Mouse (Mus musculus): ENCODE measurements at regions not wholly inside any gene's neighbourhood (a gene's known extent, or its start where the extent isn't known, plus 50 kb on each side); places are given as distances from the start of the nearest gene placed in this dataset.

DNA sequence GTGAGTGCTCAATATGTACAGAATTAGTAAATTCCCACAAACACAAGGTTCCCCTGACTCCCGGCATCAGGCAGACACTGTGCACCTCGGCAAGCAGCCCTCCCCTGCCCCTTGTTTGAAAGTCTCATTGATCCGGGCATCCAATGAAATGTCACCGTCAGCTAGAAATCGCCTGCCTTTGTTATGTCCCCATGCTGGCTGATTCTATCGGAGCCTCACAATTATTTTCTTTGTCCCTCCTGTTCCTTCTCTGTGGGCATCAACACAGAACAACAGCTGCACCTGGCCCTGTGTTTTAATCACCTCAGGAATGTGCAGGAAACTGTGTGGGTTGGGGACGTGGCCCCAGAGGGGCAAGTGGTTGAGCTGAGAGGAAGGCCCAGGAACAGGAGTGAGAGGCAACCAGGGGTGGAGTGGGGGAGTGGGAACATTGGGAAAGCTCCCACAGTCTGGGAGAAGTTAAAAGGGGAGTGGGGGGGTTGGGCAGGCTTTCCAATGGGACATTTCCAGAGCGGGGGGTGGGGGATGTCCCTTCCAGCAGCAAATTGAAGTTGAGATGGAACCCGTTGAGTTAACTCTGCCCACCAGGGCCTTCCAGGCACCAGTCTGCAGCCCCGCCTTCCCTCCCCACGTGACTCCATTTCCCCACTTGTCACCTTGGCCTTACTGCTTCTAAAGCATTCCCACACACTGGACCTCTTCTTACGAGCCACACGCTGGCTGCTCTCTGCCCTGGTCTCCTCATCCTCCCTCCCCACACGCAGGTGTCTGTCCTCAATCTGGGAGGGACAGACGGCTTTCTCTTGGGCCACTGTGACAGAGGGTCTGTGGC, 224.4 kb downstream of the Prex1 start:
- Histone ChIP-seq H3K27me3 (ENCODE audit: low read depth, poor library complexity, severe bottlenecking) (no peaks in the 10 kb centered on the region), H3K4me1 (peaks cover 68% of the 10 kb centered on the region), H3K36me3 (no peaks in the 10 kb centered on the region), H3K4me3 (peak overlapping the region; percentile 1; the same call in 1 of the 2 replicates), H3K27ac (replicated peaks) (peak overlapping the region; percentile 87), H3K9me3 (replicated peaks) (no peaks in the 10 kb centered on the region)
- WGBS: 25% methylated on average over 15 of the region's 15 CpGs
- peak; percentile 73 for DNase-seq (ENCODE audit: low spot score)

DNA sequence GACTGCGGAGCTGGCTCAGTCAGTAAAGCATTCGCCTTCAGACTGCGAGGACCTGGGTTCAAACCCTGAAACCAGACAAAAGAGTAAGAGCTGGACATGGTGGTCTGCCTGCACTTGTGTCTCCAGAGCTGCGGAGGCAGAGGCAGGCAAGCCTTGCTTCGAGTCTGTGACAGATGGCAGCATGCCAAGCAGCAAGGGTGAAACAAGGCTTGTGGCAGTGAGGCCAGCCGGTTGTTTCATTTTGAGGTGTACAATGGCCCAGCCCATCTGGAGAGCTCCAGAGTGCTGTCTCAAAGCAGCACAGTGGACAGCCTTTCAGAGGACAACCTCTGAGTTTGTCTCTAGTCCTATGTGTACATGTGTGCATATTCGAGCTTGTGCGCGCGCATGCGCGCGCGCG, 225.9 kb downstream of the Prex1 start:
- Histone ChIP-seq H3K27me3 (ENCODE audit: low read depth, poor library complexity, severe bottlenecking) (no peaks in the 10 kb centered on the region), H3K4me1 (peaks cover 72% of the 10 kb centered on the region), H3K9me3 (replicated peaks) (no peaks in the 10 kb centered on the region), H3K27ac (replicated peaks) (peak overlapping the region; percentile 87), H3K36me3 (no peaks in the 10 kb centered on the region), H3K4me3 (no peak overlapping the region)
- 94% methylated on average over 15 of the region's 15 CpGs for WGBS
- DNase-seq (ENCODE audit: low spot score): no peak

DNA sequence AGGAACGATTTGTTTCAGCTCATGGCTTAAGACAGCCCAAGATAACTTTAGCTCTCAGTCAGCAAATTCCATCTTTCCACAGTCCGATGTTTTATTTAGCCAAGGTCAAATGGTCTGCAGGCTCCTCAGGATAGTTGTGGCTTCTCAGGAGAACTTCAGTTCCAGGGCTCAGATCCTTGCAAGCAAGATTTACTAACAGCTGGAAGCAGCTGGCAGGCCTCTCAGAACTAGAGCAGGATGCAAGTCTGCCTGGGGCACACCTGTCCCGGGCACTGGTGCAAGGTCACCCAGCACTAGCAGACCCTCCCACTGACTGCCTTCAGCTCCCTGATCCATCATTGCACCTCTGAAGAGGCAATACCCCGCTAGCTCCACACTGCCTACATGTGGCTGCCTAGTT, 227.8 kb downstream of the Prex1 start:
- H3K27ac ChIP-seq (replicated peaks): peak overlapping the region; percentile 34; the same call in 1 of the 2 replicates
- no peaks in the 10 kb centered on the region for H3K9me3 ChIP-seq (replicated peaks)
- H3K27me3 ChIP-seq (ENCODE audit: low read depth, poor library complexity, severe bottlenecking): no peaks in the 10 kb centered on the region
- 86% methylated on average over 4 of the region's 4 CpGs for WGBS
- no peak for DNase-seq (ENCODE audit: low spot score)
- peaks cover 69% of the 10 kb centered on the region for H3K4me1 ChIP-seq
- no peaks in the 10 kb centered on the region for H3K36me3 ChIP-seq
- H3K4me3 ChIP-seq: no peak overlapping the region

DNA sequence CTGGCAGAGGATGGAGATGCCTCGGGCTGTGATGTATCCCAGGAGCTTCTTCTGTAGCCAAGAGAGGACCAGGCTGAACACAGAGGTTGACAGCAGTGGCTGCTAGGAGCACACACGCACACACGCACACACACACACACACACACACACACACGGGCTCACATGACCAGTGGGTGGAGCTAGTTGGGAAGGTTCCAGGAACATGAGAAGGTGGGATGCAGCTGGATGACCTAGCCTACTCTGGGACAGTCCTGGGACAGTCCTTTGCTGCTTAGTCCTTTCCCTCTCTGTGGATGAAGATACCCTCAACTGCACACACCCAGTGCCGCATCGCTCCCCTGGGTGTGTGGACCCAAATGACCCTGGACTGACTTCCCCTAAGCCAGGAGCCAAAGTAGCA, 228.3 kb downstream of the Prex1 start:
- 86% methylated on average over 6 of the region's 6 CpGs for WGBS

DNA sequence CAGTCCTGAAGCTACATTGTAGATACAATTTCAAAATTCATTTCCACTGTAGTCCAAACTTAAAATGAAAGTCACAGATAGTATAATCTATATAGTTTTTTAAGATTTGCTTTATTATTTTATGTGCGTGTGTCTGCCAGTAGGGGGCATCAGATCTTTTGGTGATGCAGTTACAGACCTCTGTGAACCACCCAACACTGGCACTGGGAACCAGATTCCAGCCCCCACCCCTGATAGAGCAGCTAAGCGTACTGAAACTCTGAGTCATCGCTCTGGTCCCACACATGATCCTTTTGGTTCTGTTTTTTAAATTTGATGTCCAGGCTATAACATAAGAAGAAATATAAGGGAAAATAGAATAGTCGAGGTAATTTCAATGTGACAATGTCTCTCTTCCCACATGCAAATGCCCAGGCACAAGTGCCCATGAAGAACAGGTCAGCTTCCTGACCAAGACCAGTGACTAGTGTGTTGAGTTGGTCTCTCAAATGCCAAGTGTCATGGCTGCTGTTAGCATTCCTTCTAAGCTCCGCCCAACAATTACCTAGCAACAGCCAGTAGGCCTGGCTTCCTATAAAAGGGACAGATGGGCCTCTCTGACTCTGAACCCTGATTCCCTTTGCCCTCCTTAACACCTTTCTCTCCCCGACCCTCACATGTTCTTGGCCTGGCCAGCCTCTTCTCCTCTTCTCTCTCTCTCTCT, 229.9 kb downstream of the Prex1 start:
- no peaks in the 10 kb centered on the region for H3K27me3 ChIP-seq (ENCODE audit: low read depth, poor library complexity, severe bottlenecking)
- WGBS: 91% methylated on average over 6 of the region's 6 CpGs
- H3K36me3 ChIP-seq: no peaks in the 10 kb centered on the region
- no peak overlapping the region for H3K4me3 ChIP-seq
- no peaks in the 10 kb centered on the region for H3K9me3 ChIP-seq (replicated peaks)
- H3K27ac ChIP-seq (replicated peaks): no peak overlapping the region
- no peak for DNase-seq (ENCODE audit: low spot score)
- H3K4me1 ChIP-seq: peaks cover 49% of the 10 kb centered on the region

More for the DNA sequence above, 228.3 kb downstream of the Prex1 start:
- Histone ChIP-seq H3K9me3 (replicated peaks) (no peaks in the 10 kb centered on the region), H3K27ac (replicated peaks) (peak overlapping the region; percentile 47; the same call in 1 of the 2 replicates), H3K36me3 (no peaks in the 10 kb centered on the region), H3K27me3 (ENCODE audit: low read depth, poor library complexity, severe bottlenecking) (no peaks in the 10 kb centered on the region), H3K4me1 (peaks cover 65% of the 10 kb centered on the region), H3K4me3 (no peak overlapping the region)
- no peak for DNase-seq (ENCODE audit: low spot score)

DNA sequence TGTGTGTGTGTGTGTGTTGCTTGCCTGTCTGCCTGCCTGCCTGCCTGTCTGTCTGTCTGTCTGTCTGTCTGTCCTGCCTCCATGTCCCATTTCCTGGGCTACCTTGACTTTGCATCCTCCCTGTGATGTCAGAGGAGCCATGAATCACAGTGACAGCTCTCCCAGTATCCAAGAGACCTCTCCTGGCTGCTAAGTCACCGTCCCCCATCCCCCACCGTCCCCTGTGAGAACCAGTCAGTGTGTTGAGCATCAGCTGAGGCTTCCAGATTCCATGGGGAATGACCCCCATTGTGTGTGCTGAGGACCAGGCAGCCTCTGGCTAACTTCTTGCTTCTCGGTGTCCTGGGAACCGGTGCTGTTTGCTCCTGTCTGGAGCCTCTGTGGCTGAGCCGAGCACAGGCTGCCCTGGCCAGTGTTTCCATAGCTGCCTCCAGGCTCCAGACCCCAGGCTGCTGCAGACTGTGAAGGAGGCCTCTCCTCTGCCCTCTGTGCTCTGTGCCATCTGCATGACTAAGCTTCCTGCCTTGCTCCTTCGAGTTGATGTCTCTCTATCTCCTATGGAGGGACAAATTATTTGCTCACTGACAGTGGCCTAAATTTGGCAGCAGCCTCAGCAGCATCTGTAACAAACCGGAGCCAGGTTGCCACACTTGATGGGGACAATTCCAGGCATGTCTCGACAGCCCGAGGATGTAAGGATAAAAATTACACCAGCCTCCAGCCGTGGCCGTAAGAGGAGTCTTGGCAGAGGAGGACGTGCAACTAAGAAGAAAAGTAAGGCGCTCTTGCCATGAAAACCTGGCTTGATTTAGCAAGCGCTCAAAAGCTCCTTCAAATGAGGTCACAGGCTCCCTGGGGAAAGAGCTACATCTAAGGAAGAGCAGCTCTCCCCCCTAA, 230.7 kb downstream of the Prex1 start:
- DNase-seq (ENCODE audit: low spot score): no peak
- no peaks in the 10 kb centered on the region for H3K27me3 ChIP-seq (ENCODE audit: low read depth, poor library complexity, severe bottlenecking)
- H3K4me1 ChIP-seq: peaks cover 49% of the 10 kb centered on the region
- H3K4me3 ChIP-seq: no peak overlapping the region
- WGBS: 65% methylated on average over 14 of the region's 14 CpGs
- peak overlapping the region; percentile 66 for H3K27ac ChIP-seq (replicated peaks)
- H3K36me3 ChIP-seq: no peaks in the 10 kb centered on the region
- H3K9me3 ChIP-seq (replicated peaks): no peaks in the 10 kb centered on the region

DNA sequence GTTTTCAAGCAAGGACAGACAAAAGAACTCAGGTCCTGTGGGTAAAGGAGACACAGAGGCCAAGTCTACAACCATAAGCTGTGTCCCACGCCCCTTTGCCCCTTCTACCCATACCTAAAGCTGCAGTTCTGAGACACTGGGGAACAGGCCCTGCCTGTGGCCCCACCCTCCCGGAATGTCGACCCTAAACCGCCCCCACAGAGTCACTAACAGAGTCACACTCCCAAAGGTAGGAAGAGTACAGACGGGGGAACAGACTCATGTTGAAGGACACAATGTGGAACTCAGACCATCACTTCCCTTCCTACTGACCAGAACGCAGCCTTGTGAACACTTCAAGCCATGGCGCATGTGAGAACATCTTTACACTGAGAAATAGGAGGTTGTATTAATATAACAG, 231.9 kb downstream of the Prex1 start:
- Histone ChIP-seq H3K27me3 (ENCODE audit: low read depth, poor library complexity, severe bottlenecking) (no peaks in the 10 kb centered on the region), H3K4me3 (no peak overlapping the region), H3K27ac (replicated peaks) (0 out of 2 replicates have a peak overlapping the region, but pooled peaks have one; percentile 1), H3K36me3 (no peaks in the 10 kb centered on the region), H3K4me1 (peaks cover 42% of the 10 kb centered on the region), H3K9me3 (replicated peaks) (no peaks in the 10 kb centered on the region)
- no peak for DNase-seq (ENCODE audit: low spot score)
- 91% methylated on average over 7 of the region's 7 CpGs for WGBS

DNA sequence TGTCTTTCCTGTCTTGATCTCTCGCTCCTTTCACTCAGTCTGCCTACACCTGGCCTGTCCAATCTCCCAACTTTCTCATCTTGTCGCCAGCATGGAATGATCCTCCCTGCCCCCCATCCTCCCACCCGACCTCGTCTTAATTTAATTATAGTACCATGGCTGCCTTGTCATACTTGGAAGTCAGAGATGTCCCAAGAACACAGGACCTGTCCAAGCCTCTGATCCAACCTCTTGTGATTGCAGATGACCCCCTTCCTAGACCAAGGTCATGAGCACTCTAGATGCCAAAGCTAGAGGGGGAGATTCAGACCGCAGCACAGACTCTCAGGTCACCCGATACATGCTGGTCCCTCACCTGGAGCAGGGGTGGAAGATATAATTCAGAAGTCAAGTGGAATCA, 232.3 kb downstream of the Prex1 start:
- Histone ChIP-seq H3K27me3 (ENCODE audit: low read depth, poor library complexity, severe bottlenecking) (no peaks in the 10 kb centered on the region), H3K4me1 (peaks cover 39% of the 10 kb centered on the region), H3K36me3 (no peaks in the 10 kb centered on the region), H3K9me3 (replicated peaks) (no peaks in the 10 kb centered on the region), H3K27ac (replicated peaks) (peak overlapping the region; percentile 6; the same call in 1 of the 2 replicates), H3K4me3 (no peak overlapping the region)
- WGBS: 93% methylated on average over 6 of the region's 6 CpGs
- no peak for DNase-seq (ENCODE audit: low spot score)

DNA sequence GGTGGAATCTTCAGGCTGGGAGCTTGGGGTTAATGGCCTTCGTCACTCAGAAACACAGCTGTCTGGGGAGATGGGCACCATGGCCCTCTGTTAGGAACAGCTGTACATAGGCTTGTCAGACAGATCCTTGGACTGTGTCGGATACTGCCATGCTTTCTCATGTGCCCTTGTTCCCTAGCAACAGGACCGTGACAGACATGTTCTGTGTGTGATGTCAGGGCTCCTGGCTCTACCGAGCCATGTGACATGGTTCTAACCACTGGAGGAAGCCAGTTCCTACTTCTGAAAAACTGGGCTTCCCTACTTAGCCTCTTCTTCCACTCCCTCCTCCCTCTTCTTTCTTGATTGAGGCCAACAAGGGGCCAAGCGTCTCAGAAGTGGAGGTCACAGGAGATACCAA, 232.7 kb downstream of the Prex1 start:
- DNase-seq (ENCODE audit: low spot score): no peak
- Histone ChIP-seq H3K4me1 (peaks cover 39% of the 10 kb centered on the region), H3K4me3 (no peak overlapping the region), H3K27ac (replicated peaks) (peak overlapping the region; percentile 6; the same call in 1 of the 2 replicates), H3K9me3 (replicated peaks) (no peaks in the 10 kb centered on the region), H3K27me3 (ENCODE audit: low read depth, poor library complexity, severe bottlenecking) (no peaks in the 10 kb centered on the region), H3K36me3 (no peaks in the 10 kb centered on the region)
- 80% methylated on average over 5 of the region's 5 CpGs for WGBS

DNA sequence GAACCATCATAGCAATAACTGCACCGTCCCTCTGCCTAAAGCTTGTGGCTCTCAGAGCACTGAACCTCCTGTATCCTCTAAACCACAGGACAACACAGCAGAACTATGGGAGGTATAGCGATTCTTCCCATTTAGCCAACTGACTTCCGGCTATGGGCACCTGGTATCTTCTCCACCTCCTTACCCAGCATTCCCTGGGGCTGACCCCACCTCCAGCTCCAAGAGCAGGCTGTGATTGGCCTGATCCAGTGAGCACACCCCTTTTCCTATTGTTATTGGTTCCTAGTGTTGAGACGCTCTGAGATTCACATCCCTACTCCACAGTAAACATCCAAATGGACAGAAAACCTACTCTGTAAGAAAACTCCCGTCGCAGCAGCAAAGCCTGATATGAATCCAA, 236.7 kb downstream of the Prex1 start:
- WGBS: 85% methylated on average over 6 of the region's 6 CpGs
- no peak for DNase-seq (ENCODE audit: low spot score)

DNA sequence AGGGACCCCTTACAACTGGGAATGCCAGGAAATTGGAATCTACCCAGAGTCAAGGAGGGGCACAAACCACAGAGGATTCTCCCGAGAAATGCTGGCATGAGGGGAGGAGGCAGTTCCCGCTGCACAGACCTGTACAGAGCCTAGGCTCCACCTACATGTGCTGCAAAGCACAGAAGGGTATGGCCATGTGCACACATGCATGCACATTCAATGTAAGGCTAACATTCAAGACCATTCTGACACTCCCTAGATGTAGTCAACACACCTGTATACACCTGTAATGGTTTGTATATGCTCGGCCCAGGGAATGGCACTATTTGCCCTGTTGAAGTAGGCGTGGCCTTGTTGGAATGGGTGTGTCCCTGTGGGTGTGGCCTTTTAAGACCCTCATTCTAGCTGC, 238.0 kb downstream of the Prex1 start:
- H3K27ac ChIP-seq (replicated peaks): no peak overlapping the region
- no peak overlapping the region for H3K4me3 ChIP-seq
- no peaks in the 10 kb centered on the region for H3K36me3 ChIP-seq
- H3K27me3 ChIP-seq (ENCODE audit: low read depth, poor library complexity, severe bottlenecking): no peaks in the 10 kb centered on the region; the same call in 1 of the 2 replicates
- WGBS: 75% methylated on average over 4 of the region's 4 CpGs
- peaks cover 32% of the 10 kb centered on the region for H3K4me1 ChIP-seq
- no peaks in the 10 kb centered on the region for H3K9me3 ChIP-seq (replicated peaks)
- no peak for DNase-seq (ENCODE audit: low spot score)

More for the DNA sequence above, 236.7 kb downstream of the Prex1 start:
- H3K27ac ChIP-seq (replicated peaks): no peak overlapping the region
- no peaks in the 10 kb centered on the region; the same call in 1 of the 2 replicates for H3K27me3 ChIP-seq (ENCODE audit: low read depth, poor library complexity, severe bottlenecking)
- H3K36me3 ChIP-seq: no peaks in the 10 kb centered on the region
- no peaks in the 10 kb centered on the region for H3K9me3 ChIP-seq (replicated peaks)
- peaks cover 29% of the 10 kb centered on the region for H3K4me1 ChIP-seq
- no peak overlapping the region for H3K4me3 ChIP-seq

DNA sequence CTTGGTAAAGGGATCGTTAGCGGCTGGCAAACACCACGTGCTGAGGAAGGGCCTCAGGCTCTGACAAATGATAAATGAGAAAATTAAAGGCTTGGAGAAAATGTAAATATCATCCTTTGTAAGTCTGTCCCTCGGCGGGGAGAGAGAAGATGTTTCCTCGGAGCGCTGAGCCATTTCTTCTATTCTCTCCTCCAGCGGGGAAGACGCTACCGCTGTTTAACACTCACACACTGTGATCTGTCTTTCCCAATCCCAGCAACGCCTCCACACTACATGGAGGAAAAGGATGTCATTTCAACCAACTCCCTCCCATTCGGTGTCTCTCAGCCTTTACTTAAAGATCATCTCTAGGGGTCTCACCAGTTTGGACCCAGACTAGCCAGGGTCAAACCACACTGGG, 239.0 kb downstream of the Prex1 start:
- no peak overlapping the region for H3K27ac ChIP-seq (replicated peaks)
- no peaks in the 10 kb centered on the region for H3K9me3 ChIP-seq (replicated peaks)
- no peak overlapping the region for H3K4me3 ChIP-seq
- peaks cover 32% of the 10 kb centered on the region for H3K4me1 ChIP-seq
- no peaks in the 10 kb centered on the region; the same call in 1 of the 2 replicates for H3K27me3 ChIP-seq (ENCODE audit: low read depth, poor library complexity, severe bottlenecking)
- 76% methylated on average over 12 of the region's 12 CpGs for WGBS
- H3K36me3 ChIP-seq: no peaks in the 10 kb centered on the region
- DNase-seq (ENCODE audit: low spot score): no peak

All from midbrain, embryonic 10.5 days (tissue).